Mouse (Mus musculus) lung, embryonic 15.5 days (tissue): Measurements from ENCODE around the gene Cldn7. TPM values are rescaled to one million over a fixed set of nuclear protein-coding genes. Genes with fewer than 3 reads are reported as not detected.
"Not testable (repeated sequence)": the region's sequence is repeated elsewhere in the genome, so short reads cannot be mapped to it uniquely, and the experiment has no call there.

Experiments
- ATAC-seq: fragments of 200-750 bp; cut with Nextera tagmentation; 2 replicates; pipeline ENCODE4 v1.8.0; 2017; ENCODE audit warnings: moderate number of reproducible peaks, borderline replicate concordance; ENCODE audit not compliant: low FRiP score, low TSS enrichment; ENCODE audit errors: extremely low read depth
- H3K27ac ChIP-seq: fragments of 300-500 bp; sonication (generic); 2 replicates; pipeline ENCODE4 v1.5.1; 2015; ENCODE audit warnings: moderate library complexity, mild to moderate bottlenecking, inconsistent platforms
- H3K27me3 ChIP-seq: fragments of 300-500 bp; sonication (generic); 2 replicates; pipeline ENCODE4 v1.6.1; 2015; ENCODE audit warnings: inconsistent platforms
- H3K36me3 ChIP-seq: fragments of 300-500 bp; sonication (generic); 2 replicates; pipeline ENCODE4 v1.6.1; 2015; ENCODE audit warnings: inconsistent platforms
- H3K4me1 ChIP-seq: fragments of 300-500 bp; sonication (generic); 2 replicates; pipeline ENCODE4 v1.6.1; 2015; ENCODE audit warnings: inconsistent platforms
- H3K4me2 ChIP-seq: fragments of 300-500 bp; sonication (generic); 2 replicates; pipeline ENCODE4 v1.6.1; 2015; ENCODE audit warnings: inconsistent platforms, mild to moderate bottlenecking, moderate library complexity
- H3K4me3 ChIP-seq: fragments of 300-500 bp; sonication (generic); 2 replicates; pipeline ENCODE4 v1.5.1; 2015; ENCODE audit warnings: mild to moderate bottlenecking, inconsistent platforms
- H3K9ac ChIP-seq: fragments of 300-500 bp; sonication (generic); 2 replicates; pipeline ENCODE4 v1.6.1; 2015; ENCODE audit warnings: inconsistent platforms
- H3K9me3 ChIP-seq: fragments of 300-500 bp; sonication (generic); 2 replicates; pipeline ENCODE4 v1.6.1; 2016; ENCODE audit warnings: inconsistent platforms
- WGBS: fragments of 180-500 bp; shearing (Covaris S2); methylation state at CpG from one replicate; pipeline ENCODE4 v1.1.7; 2015; 5-methylcytosine and 5-hydroxymethylcytosine counted together
- polyA plus RNA-seq: library from polyadenylated mRNA; unstranded; fragments of >200 nt; fragmentation: Nextera tagmentation; extraction: Ambion mirVana; gene quantifications from 2 replicates; pipeline ENCODE4 v1.2.1, GENCODE M21; 2015

Cldn7 gene
- polyA plus RNA-seq, 1 experiment from 2014 or later = 154 TPM

GRCm38 (mm10) chr11:69921114-69922011 is 43.2 kb upstream of the Cldn7 start, which contains the start of gene Eif5a:
Eif5a (minus strand) TSS chr11:69921958.
- peaks cover 28% of the 10 kb centered on the region for H3K36me3 ChIP-seq
- peak within 1 kb of the TSS; percentile 96 for H3K9ac ChIP-seq
- H3K27me3 ChIP-seq = no peaks in the 10 kb centered on the region
- H3K4me3 ChIP-seq = peak within 1 kb of the TSS; percentile 93
- no peaks in the 10 kb centered on the region for H3K9me3 ChIP-seq
- peaks cover 22% of the 10 kb centered on the region for H3K4me1 ChIP-seq
- under 1% methylated on average over 78 of the region's 78 CpGs for WGBS
- H3K27ac ChIP-seq = peak within 1 kb of the TSS; percentile 98
- H3K4me2 ChIP-seq = peak within 1 kb of the TSS; percentile 79
- ATAC-seq = peak; percentile 96

GRCm38 (mm10) chr11:69922012-69922756 is 42.4 kb upstream of the Cldn7 start:
- 2% methylated on average over 12 of the region's 12 CpGs for WGBS
- peak overlapping the region; percentile 98 for H3K27ac ChIP-seq
- ATAC-seq = no peak

GRCm38 (mm10) chr11:69922796-69923195 is 41.8 kb upstream of the Cldn7 start:
- Histone ChIP-seq H3K4me3 (no peak overlapping the region), H3K27me3 (no peaks in the 10 kb centered on the region), H3K9ac (0 out of 2 replicates have a peak overlapping the region, but pooled peaks have one; percentile 57), H3K9me3 (no peaks in the 10 kb centered on the region), H3K27ac (peak overlapping the region; percentile 98; the same call in 1 of the 2 replicates), H3K4me2 (peak overlapping the region; percentile 53; the same call in 1 of the 2 replicates), H3K36me3 (peaks cover 14% of the 10 kb centered on the region), H3K4me1 (peaks cover 21% of the 10 kb centered on the region)
- ATAC-seq = no peak
- 61% methylated on average over 3 of the region's 3 CpGs for WGBS

More at GRCm38 (mm10) chr11:69922012-69922756, 42.4 kb upstream of the Cldn7 start:
- peaks cover 21% of the 10 kb centered on the region for H3K4me1 ChIP-seq
- peaks cover 20% of the 10 kb centered on the region for H3K36me3 ChIP-seq
- H3K9ac ChIP-seq = peak overlapping the region; percentile 57
- H3K4me2 ChIP-seq = peak overlapping the region; percentile 53
- H3K9me3 ChIP-seq = no peaks in the 10 kb centered on the region
- peak overlapping the region; percentile 93 for H3K4me3 ChIP-seq
- H3K27me3 ChIP-seq = no peaks in the 10 kb centered on the region

- WGBS = 92% methylated on average over 2 of the region's 2 CpGs
- Histone ChIP-seq H3K4me2 (no peak overlapping the region), H3K36me3 (no peaks in the 10 kb centered on the region), H3K4me3 (no peak overlapping the region), H3K27me3 (no peaks in the 10 kb centered on the region), H3K9ac (no peak overlapping the region), H3K9me3 (no peaks in the 10 kb centered on the region), H3K27ac (no peak overlapping the region), H3K4me1 (peaks cover 5% of the 10 kb centered on the region; the same call in 1 of the 2 replicates)
- no peak for ATAC-seq
Observed at GRCm38 (mm10) chr11:69927501-69927900, 37.1 kb upstream of the Cldn7 start.

- Histone ChIP-seq H3K9ac (no peak overlapping the region), H3K4me2 (no peak overlapping the region), H3K36me3 (no peaks in the 10 kb centered on the region), H3K27ac (no peak overlapping the region), H3K9me3 (no peaks in the 10 kb centered on the region), H3K4me3 (no peak overlapping the region), H3K4me1 (peaks cover 5% of the 10 kb centered on the region), H3K27me3 (peaks cover 1% of the 10 kb centered on the region; the same call in 1 of the 2 replicates)
- no peak for ATAC-seq
- 17% methylated on average over 4 of the region's 4 CpGs for WGBS
Observed at GRCm38 (mm10) chr11:69929712-69930111, 34.9 kb upstream of the Cldn7 start.

- ATAC-seq, H3K27me3 ChIP-seq, H3K36me3 ChIP-seq, H3K9me3 ChIP-seq, H3K9ac ChIP-seq, H3K4me3 ChIP-seq, H3K27ac ChIP-seq, H3K4me2 ChIP-seq: not testable (repeated sequence)
- H3K4me1 ChIP-seq = peaks cover 10% of the 10 kb centered on the region
- 81% methylated on average over 8 of the region's 8 CpGs for WGBS
Observed at GRCm38 (mm10) chr11:69930176-69930575, 34.4 kb upstream of the Cldn7 start.

GRCm38 (mm10) chr11:69930967-69931537 is 33.5 kb upstream of the Cldn7 start:
- no peak overlapping the region for H3K27ac ChIP-seq
- 67% methylated on average over 3 of the region's 3 CpGs for WGBS
- no peak overlapping the region for H3K4me2 ChIP-seq

GRCm38 (mm10) chr11:69931769-69932168 is 32.8 kb upstream of the Cldn7 start:
- Histone ChIP-seq H3K27me3 (peaks cover 19% of the 10 kb centered on the region), H3K9ac (no peak overlapping the region), H3K4me2 (no peak overlapping the region), H3K4me3 (no peak overlapping the region), H3K9me3 (no peaks in the 10 kb centered on the region), H3K27ac (no peak overlapping the region), H3K4me1 (peaks cover 26% of the 10 kb centered on the region), H3K36me3 (no peaks in the 10 kb centered on the region)
- no peak for ATAC-seq
- 64% methylated on average over 8 of the region's 8 CpGs for WGBS

More at GRCm38 (mm10) chr11:69930967-69931537, 33.5 kb upstream of the Cldn7 start:
- H3K4me3 ChIP-seq = no peak overlapping the region
- ATAC-seq = no peak
- H3K9me3 ChIP-seq = no peaks in the 10 kb centered on the region
- H3K36me3 ChIP-seq = no peaks in the 10 kb centered on the region
- peaks cover 19% of the 10 kb centered on the region for H3K4me1 ChIP-seq
- H3K9ac ChIP-seq = no peak overlapping the region
- H3K27me3 ChIP-seq = peaks cover 11% of the 10 kb centered on the region

- Histone ChIP-seq H3K27ac (no peak overlapping the region), H3K4me3 (no peak overlapping the region), H3K9me3 (no peaks in the 10 kb centered on the region), H3K36me3 (no peaks in the 10 kb centered on the region), H3K9ac (no peak overlapping the region), H3K4me1 (peaks cover 31% of the 10 kb centered on the region), H3K4me2 (no peak overlapping the region), H3K27me3 (peaks cover 23% of the 10 kb centered on the region)
- ATAC-seq = no peak
- 29% methylated on average over 3 of the region's 3 CpGs for WGBS
Observed at GRCm38 (mm10) chr11:69932254-69932653, 32.3 kb upstream of the Cldn7 start.

GRCm38 (mm10) chr11:69933066-69933465 is 31.5 kb upstream of the Cldn7 start:
- no peak overlapping the region for H3K27ac ChIP-seq
- ATAC-seq = no peak
- H3K36me3 ChIP-seq = no peaks in the 10 kb centered on the region
- peaks cover 34% of the 10 kb centered on the region for H3K4me1 ChIP-seq
- H3K4me3 ChIP-seq = no peak overlapping the region
- no peak overlapping the region for H3K4me2 ChIP-seq
- no peak overlapping the region for H3K9ac ChIP-seq
- WGBS = 54% methylated on average over 4 of the region's 4 CpGs
- H3K9me3 ChIP-seq = no peaks in the 10 kb centered on the region
- peaks cover 32% of the 10 kb centered on the region for H3K27me3 ChIP-seq

GRCm38 (mm10) chr11:69934169-69934568 is 30.4 kb upstream of the Cldn7 start:
- Histone ChIP-seq H3K4me1 (peaks cover 34% of the 10 kb centered on the region), H3K9me3 (no peaks in the 10 kb centered on the region), H3K27me3 (peaks cover 40% of the 10 kb centered on the region), H3K27ac (no peak overlapping the region), H3K4me2 (peak overlapping the region; percentile 99), H3K36me3 (no peaks in the 10 kb centered on the region), H3K4me3 (peak overlapping the region; percentile 15), H3K9ac (no peak overlapping the region)
- ATAC-seq = peak; percentile 53; the same call in 1 of the 2 replicates
- 0% methylated on average over 18 of the region's 18 CpGs for WGBS
